ENCODE assay signal across 9 mouse cellular contexts in genomic region chrX:99725101-99725500, GRCm38 (mm10).
DNase-seq lines count a peak whose midpoint lies in the region; ATAC-seq and TF ChIP-seq lines count a peak whose summit lies in the region.
"Had no signal": no experiment of that assay in that cellular context is flagged by ENCODE, and none has a peak within 500 bp of the region (broad histone marks: within the 10 kb centered on the region; RNA-seq: fewer than 3 reads in every experiment).

No protein-coding gene starts in this region.

- H3K9ac ChIP-seq in kidney, postnatal 0 days (ENCODE audit: low read depth, low read length): no peak overlapping the region
- no peak overlapping the region for H3K9ac ChIP-seq in kidney, embryonic 16.5 days (replicated peaks; ENCODE audit: low read length)
- H3K9ac ChIP-seq: limb, embryonic 12.5 days had no signal

- H3K4me1 ChIP-seq in kidney, postnatal 0 days (replicated peaks; ENCODE audit: insufficient read depth, low read length): no peaks in the 10 kb centered on the region
- no peaks in the 10 kb centered on the region for H3K4me1 ChIP-seq in kidney, embryonic 16.5 days (ENCODE audit: insufficient read depth, low read length)
- H3K4me1 ChIP-seq: limb, embryonic 12.5 days had no signal

- no peaks in the 10 kb centered on the region for H3K9me3 ChIP-seq in kidney, postnatal 0 days (replicated peaks; ENCODE audit: low read length)
- H3K9me3 ChIP-seq in kidney, embryonic 16.5 days (ENCODE audit: low read length): no peaks in the 10 kb centered on the region
- H3K9me3 ChIP-seq: limb, embryonic 12.5 days had no signal

- H3K4me3 ChIP-seq in kidney, postnatal 0 days (replicated peaks; ENCODE audit: low read depth, low read length): no peak overlapping the region
- no peak overlapping the region for H3K4me3 ChIP-seq in kidney, embryonic 16.5 days (ENCODE audit: low read length)
- H3K4me3 ChIP-seq: limb, embryonic 12.5 days had no signal

- no peaks in the 10 kb centered on the region for H3K27me3 ChIP-seq in kidney, postnatal 0 days (ENCODE audit: insufficient read depth, low read length)
- peaks cover 12% of the 10 kb centered on the region; the same call in 1 of the 2 replicates for H3K27me3 ChIP-seq in kidney, embryonic 16.5 days (ENCODE audit: insufficient read depth, low read length)

- peak; percentile 65 for TF ChIP-seq CTCF in kidney, postnatal 0 days (IDR thresholded peaks at IDR 0.05; ENCODE audit: low read depth)

- H3K4me2 ChIP-seq in kidney, postnatal 0 days (ENCODE audit: low read length): no peak overlapping the region
- no peak overlapping the region for H3K4me2 ChIP-seq in kidney, embryonic 16.5 days (replicated peaks; ENCODE audit: low read depth, low read length)
- H3K4me2 ChIP-seq: limb, embryonic 12.5 days had no signal

- no peak for ATAC-seq in kidney, postnatal 0 days (replicated peaks; ENCODE audit: low FRiP score, low read depth)
- ATAC-seq in kidney, embryonic 16.5 days (ENCODE audit: low FRiP score, low TSS enrichment): no peak

- H3K27ac ChIP-seq in kidney, postnatal 0 days: no peak overlapping the region
- no peak overlapping the region for H3K27ac ChIP-seq in kidney, embryonic 16.5 days (ENCODE audit: low read length)
- H3K27ac ChIP-seq: limb, embryonic 12.5 days had no signal

- DNase-seq in adrenal gland, adult (ENCODE audit: inconsistent age in 2 of 2, low spot score in 1 of 2): peak; percentile 3 to 41
- DNase-seq in adrenal gland, adult 2 months: no peak
- peak; percentile 40 for DNase-seq in kidney, postnatal 0 days (ENCODE audit: low spot score)
- DNase-seq in cerebellum, adult 9-11 months: peak; percentile 1
- peak; percentile 25 for DNase-seq in layer of hippocampus, adult 9-10 months (ENCODE audit: low spot score)
- DNase-seq in retina, postnatal 1 day: peak; percentile 27
- no peak for DNase-seq in ovary, postnatal 10 days (ENCODE audit: low spot score)

- WGBS in kidney, postnatal 0 days: 5% methylated on average over 1 of the region's 1 CpGs
- 5% methylated on average over 1 of the region's 1 CpGs for WGBS in kidney, embryonic 16.5 days

- no peaks in the 10 kb centered on the region for H3K36me3 ChIP-seq in kidney, postnatal 0 days (ENCODE audit: insufficient read depth, low read length)
- no peaks in the 10 kb centered on the region for H3K36me3 ChIP-seq in kidney, embryonic 16.5 days (ENCODE audit: insufficient read depth, low read length)
- H3K36me3 ChIP-seq: limb, embryonic 12.5 days had no signal

Comparison
In these comparisons a context has a peak if more than half of its experiments do, and no peak if none do; other contexts are left out.
1. DNase-seq: peak in adrenal gland, adult (2 of 2), kidney, postnatal 0 days (single experiment), cerebellum, adult 9-11 months (single experiment), layer of hippocampus, adult 9-10 months (single experiment) and retina, postnatal 1 day (single experiment); none in adrenal gland, adult 2 months (single experiment) and ovary, postnatal 10 days (single experiment).